Mouse (Mus musculus) intestine, embryonic 14.5 days (tissue): ENCODE results near the gene Cobll1. TPM values are rescaled to one million over a fixed set of nuclear protein-coding genes. Genes with fewer than 3 reads are reported as not detected.

Experiments used
- ATAC-seq: fragments of 200-750 bp; cut with Nextera tagmentation; replicated peaks from 2 replicates; pipeline ENCODE4 v1.8.0; 2017; ENCODE audit warnings: low read depth, moderate number of reproducible peaks, moderate TSS enrichment, moderate library complexity; ENCODE audit not compliant: low FRiP score, low TSS enrichment
- DNase-seq: peaks from one replicate; pipeline ENCODE4 v3.0.0-alpha.2; 2018; ENCODE audit warnings: low spot score
- H3K27ac ChIP-seq: fragments of 300-500 bp; sonication (generic); 2 replicates; pipeline ENCODE4 v1.5.1; 2014; ENCODE audit warnings: low read depth, mild to moderate bottlenecking, control low read depth
- H3K27me3 ChIP-seq: fragments of 300-500 bp; sonication (generic); replicated peaks from 2 replicates; pipeline ENCODE4 v1.6.1; 2014; ENCODE audit warnings: low read length, control low read depth; ENCODE audit not compliant: control insufficient read depth, insufficient read depth
- H3K36me3 ChIP-seq: fragments of 300-500 bp; sonication (generic); 2 replicates; pipeline ENCODE4 v1.6.1; 2014; ENCODE audit warnings: low read length, control low read depth; ENCODE audit not compliant: control insufficient read depth, insufficient read depth
- H3K4me1 ChIP-seq: fragments of 300-500 bp; sonication (generic); replicated peaks from 2 replicates; pipeline ENCODE4 v1.6.1; 2014; ENCODE audit warnings: low read length, control low read depth, mixed read lengths; ENCODE audit not compliant: control insufficient read depth, insufficient read depth
- H3K4me2 ChIP-seq: fragments of 300-500 bp; sonication (generic); 2 replicates; pipeline ENCODE4 v1.6.1; 2014; ENCODE audit warnings: low read length
- H3K4me3 ChIP-seq: fragments of 300-500 bp; sonication (generic); 2 replicates; pipeline ENCODE4 v1.5.1; 2014; ENCODE audit warnings: low read depth, low read length, control low read depth, mixed read lengths
- H3K9ac ChIP-seq: fragments of 300-500 bp; sonication (generic); 2 replicates; pipeline ENCODE4 v1.6.1; 2014; ENCODE audit warnings: mild to moderate bottlenecking, low read length
- H3K9me3 ChIP-seq: fragments of 300-500 bp; sonication (generic); 2 replicates; pipeline ENCODE4 v1.6.1; 2016; ENCODE audit warnings: low read length, control low read depth; ENCODE audit not compliant: control insufficient read depth
- WGBS: fragments of 180-500 bp; shearing (Covaris S2); extraction: QIAGEN DNeasy Blood & Tissue Kit; methylation state at CpG from one replicate; pipeline ENCODE4 v1.1.7; 2014; 5-methylcytosine and 5-hydroxymethylcytosine counted together
- polyA plus RNA-seq: library from polyadenylated mRNA; unstranded; fragments of >200 nt; fragmentation: Nextera tagmentation; extraction: Ambion mirVana; gene quantifications from 2 replicates; pipeline ENCODE4 v1.2.1, GENCODE M21; 2014

Gene Cobll1
- polyA plus RNA-seq, 1 experiment from 2014 or later = 19.9 TPM

GRCm38 (mm10) chr2:65227898-65228290, 11.3 kb downstream of the Cobll1 start:
- no peak overlapping the region for H3K4me3 ChIP-seq
- no peaks in the 10 kb centered on the region for H3K27me3 ChIP-seq
- H3K4me2 ChIP-seq = no peak overlapping the region
- no peak for ATAC-seq
- H3K9ac ChIP-seq = no peak overlapping the region
- no peaks in the 10 kb centered on the region for H3K36me3 ChIP-seq
- no peak overlapping the region for H3K27ac ChIP-seq
- WGBS = 71% methylated on average over 2 of the region's 2 CpGs
- H3K9me3 ChIP-seq = no peaks in the 10 kb centered on the region
- peaks cover 8% of the 10 kb centered on the region for H3K4me1 ChIP-seq
- no peak for DNase-seq

DNA sequence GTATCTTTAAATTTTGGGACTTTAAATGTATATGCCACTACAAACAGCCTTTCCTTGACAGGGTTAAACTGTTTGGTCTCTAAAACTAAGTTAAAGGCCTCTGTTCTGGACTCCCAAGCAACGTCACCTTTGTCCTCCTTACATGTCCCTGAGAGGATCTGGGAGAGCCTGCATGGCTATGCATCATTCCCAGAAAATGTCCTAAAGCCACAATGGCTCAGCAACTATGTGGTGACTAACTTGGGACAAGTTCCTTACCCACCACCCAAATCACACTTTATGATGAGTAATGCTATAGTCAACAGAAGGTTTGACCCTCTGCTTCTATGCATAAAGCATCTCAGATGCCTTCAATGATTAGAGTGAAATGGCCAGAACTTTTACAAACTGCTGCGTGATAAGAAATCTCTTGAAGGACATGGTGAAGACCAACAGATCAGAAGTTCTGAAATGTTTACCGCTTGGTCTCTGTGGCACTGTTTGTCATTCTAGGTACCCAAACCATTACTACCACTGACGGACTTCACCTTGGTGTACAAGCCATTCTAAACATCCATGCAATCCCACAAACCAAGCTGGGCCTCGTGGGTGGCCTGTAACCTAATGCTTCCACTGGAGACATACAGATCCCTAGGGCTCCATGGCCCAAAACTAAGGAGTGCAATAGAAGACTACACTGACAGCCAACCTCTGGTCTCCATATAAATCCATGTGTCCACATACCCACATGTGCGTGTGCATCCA, 11.9 kb downstream of the Cobll1 start:
- 86% methylated on average over 6 of the region's 6 CpGs for whole genome bisulfite sequencing
- Histone ChIP-seq H3K4me1 (peaks cover 8% of the 10 kb centered on the region), H3K4me2 (no peak overlapping the region), H3K9ac (no peak overlapping the region), H3K9me3 (no peaks in the 10 kb centered on the region), H3K27ac (no peak overlapping the region), H3K4me3 (no peak overlapping the region), H3K27me3 (no peaks in the 10 kb centered on the region), H3K36me3 (no peaks in the 10 kb centered on the region)
- ATAC-seq (no peak), DNase-seq (no peak)

DNA sequence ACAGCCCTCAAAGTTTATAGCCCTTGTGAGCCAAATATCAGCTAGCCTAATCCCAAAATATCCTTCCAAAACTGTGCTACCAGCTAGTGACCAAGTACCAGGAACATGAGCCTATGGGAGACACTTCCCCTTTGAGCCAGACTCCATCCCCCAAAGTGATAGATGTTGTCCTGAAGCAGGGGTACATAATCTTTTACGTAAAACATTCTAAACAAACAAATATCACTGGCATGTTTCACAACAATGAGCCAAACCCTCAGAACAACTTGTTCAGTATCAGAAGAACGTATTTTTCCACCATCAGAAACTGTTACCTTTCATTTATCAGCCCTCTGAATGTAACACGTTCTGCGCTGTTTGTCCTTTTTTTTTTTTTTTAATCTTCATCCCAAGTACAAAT, 12.7 kb downstream of the Cobll1 start:
- Histone ChIP-seq H3K4me2 (no peak overlapping the region), H3K4me3 (no peak overlapping the region), H3K9ac (no peak overlapping the region), H3K27me3 (no peaks in the 10 kb centered on the region), H3K27ac (no peak overlapping the region), H3K9me3 (no peaks in the 10 kb centered on the region), H3K4me1 (peaks cover 8% of the 10 kb centered on the region), H3K36me3 (no peaks in the 10 kb centered on the region)
- WGBS = 84% methylated on average over 4 of the region's 4 CpGs
- ATAC-seq (no peak), DNase-seq (no peak)

DNA sequence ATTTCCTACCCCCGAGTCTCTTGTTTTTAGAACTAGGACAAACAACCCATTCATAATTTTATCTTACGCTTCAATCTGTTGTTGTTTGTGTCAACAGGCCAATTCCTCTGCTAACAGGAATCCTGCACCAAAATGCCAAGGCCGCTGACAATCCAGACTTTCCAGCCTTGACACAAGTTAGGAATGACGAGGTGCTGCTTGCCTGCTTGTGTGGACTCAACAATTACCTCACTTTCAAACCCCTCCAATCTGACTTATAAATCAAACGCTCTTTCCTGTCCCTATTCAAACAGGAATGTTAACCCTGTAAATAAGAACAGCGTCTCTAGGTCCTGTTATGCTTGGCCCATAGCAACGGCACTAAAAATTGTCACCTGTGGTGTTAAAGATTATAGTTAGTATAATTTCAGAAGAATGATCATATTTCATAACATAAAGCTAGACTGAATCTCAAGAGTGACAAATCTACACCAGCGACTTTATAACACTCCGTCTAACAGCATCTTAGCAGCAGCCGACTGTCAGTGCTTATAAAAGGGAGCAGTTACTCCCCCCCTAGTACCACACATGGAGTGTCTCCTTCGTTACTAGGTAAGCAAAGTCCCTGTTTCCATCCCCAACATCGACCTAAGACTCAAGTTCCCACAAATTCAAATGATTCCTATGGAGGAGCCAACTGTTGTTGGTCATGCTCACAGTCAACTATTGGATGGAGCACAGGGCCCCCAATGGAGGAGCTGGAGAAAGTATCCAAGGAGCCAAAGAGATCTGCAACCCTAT, 15.1 kb downstream of the Cobll1 start:
- ATAC-seq (no peak), DNase-seq (no peak)

DNA sequence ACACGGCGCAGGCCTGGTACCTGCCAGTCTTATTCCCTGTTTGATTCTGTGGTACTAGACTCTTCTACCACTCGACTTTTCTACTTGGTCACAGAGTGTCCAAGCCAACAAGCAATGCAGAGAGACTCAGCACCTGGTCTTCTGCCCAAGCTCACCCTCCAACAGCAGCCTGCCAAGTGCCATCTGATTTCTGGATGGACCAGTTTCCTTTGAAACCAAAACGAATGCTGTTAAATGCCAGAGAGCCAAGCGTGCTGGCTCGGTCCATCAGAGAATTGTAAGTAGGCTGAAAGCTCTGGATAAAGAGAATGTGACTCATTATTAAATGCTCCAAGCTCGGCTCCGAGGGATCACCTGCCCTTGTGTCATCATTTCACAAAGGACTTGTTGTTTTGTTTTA, 16.2 kb downstream of the Cobll1 start:
- Histone ChIP-seq H3K4me3 (no peak overlapping the region), H3K9ac (no peak overlapping the region), H3K9me3 (no peaks in the 10 kb centered on the region), H3K4me1 (peaks cover 8% of the 10 kb centered on the region), H3K4me2 (no peak overlapping the region), H3K27ac (no peak overlapping the region), H3K36me3 (no peaks in the 10 kb centered on the region), H3K27me3 (no peaks in the 10 kb centered on the region)
- no peak for ATAC-seq
- no peak for DNase-seq
- 81% methylated on average over 8 of the region's 8 CpGs for WGBS

More for the DNA sequence above, 15.1 kb downstream of the Cobll1 start:
- H3K9ac ChIP-seq = no peak overlapping the region
- H3K4me2 ChIP-seq = no peak overlapping the region
- no peak overlapping the region for H3K4me3 ChIP-seq
- H3K36me3 ChIP-seq = no peaks in the 10 kb centered on the region
- H3K27me3 ChIP-seq = no peaks in the 10 kb centered on the region
- no peaks in the 10 kb centered on the region for H3K9me3 ChIP-seq
- H3K27ac ChIP-seq = no peak overlapping the region
- peaks cover 8% of the 10 kb centered on the region for H3K4me1 ChIP-seq
- 52% methylated on average over 12 of the region's 12 CpGs for WGBS

DNA sequence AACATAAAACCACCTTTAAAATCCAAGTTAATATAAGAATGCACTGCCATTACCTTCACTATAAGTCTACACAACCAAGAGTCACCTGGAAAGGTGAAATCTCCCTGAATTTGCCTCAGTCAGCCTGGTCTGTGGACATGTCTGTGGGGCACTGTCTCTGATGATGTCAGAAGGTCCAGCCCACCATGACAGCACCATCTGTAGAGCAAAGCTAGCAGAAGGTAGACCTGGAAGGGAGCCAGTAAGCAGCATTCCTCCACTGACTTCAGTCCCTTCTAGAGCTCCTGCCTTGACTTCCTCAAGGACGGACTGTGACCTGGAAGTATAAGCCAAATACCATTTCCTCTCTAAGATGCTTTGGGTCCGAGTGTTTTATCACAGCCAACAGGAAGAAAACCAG, 17.6 kb downstream of the Cobll1 start:
- no peak for DNase-seq
- Histone ChIP-seq H3K4me3 (no peak overlapping the region), H3K27ac (no peak overlapping the region), H3K9ac (no peak overlapping the region), H3K27me3 (no peaks in the 10 kb centered on the region), H3K36me3 (no peaks in the 10 kb centered on the region), H3K4me1 (peaks cover 8% of the 10 kb centered on the region), H3K4me2 (no peak overlapping the region), H3K9me3 (no peaks in the 10 kb centered on the region)
- ATAC-seq = no peak
- WGBS = 68% methylated on average over 2 of the region's 2 CpGs

GRCm38 (mm10) chr2:65220563-65220962, 18.6 kb downstream of the Cobll1 start:
- H3K27me3 ChIP-seq = no peaks in the 10 kb centered on the region
- no peak for DNase-seq
- H3K9ac ChIP-seq = no peak overlapping the region
- no peak overlapping the region for H3K27ac ChIP-seq
- no peak overlapping the region for H3K4me3 ChIP-seq
- peaks cover 8% of the 10 kb centered on the region for H3K4me1 ChIP-seq
- WGBS = 85% methylated on average over 1 of the region's 1 CpGs
- no peaks in the 10 kb centered on the region for H3K36me3 ChIP-seq
- no peak for ATAC-seq
- H3K9me3 ChIP-seq = no peaks in the 10 kb centered on the region
- no peak overlapping the region for H3K4me2 ChIP-seq

- no peak overlapping the region for H3K4me3 ChIP-seq
- H3K27ac ChIP-seq = no peak overlapping the region
- DNase-seq = no peak
- no peaks in the 10 kb centered on the region for H3K36me3 ChIP-seq
- no peaks in the 10 kb centered on the region for H3K27me3 ChIP-seq
- H3K4me2 ChIP-seq = no peak overlapping the region
- peaks cover 13% of the 10 kb centered on the region for H3K4me1 ChIP-seq
- ATAC-seq = no peak
- no peaks in the 10 kb centered on the region for H3K9me3 ChIP-seq
- no peak overlapping the region for H3K9ac ChIP-seq
- 72% methylated on average over 11 of the region's 11 CpGs for WGBS
Measured at GRCm38 (mm10) chr2:65219375-65220135, 19.6 kb downstream of the Cobll1 start.
